Comparison of ENCODE assay signal across 1 mouse cellular context in the genomic region with DNA sequence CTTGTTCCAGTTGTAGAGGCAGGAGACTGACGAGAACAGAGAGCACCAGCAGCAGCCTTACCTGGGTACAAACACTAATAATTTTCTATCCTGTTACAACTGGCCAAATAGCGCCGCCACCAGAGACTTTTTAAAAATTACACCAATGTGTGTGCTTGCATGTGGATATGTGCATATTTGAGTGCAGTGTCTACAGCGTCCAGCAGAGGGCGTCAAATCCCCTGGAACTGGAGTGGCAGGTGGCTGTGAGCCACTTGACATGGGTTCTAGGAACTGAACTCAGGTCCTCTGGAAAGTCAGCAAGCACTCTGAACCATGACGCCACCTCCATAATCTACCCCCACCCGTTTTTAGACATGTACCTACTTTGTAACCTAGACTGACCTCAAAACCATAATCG.
TF ChIP-seq lines count a peak whose summit lies in the region.

No protein-coding gene starts in this region.

TF ChIP-seq in ES-E14, 5 proteins besides CTCF, POLR2A, EP300 and RAD21:
- TF ChIP-seq ZNF384 (IDR thresholded peaks at IDR 0.05; ENCODE audit: low read depth, low read length) (no peak), MAFK (IDR thresholded peaks at IDR 0.05; ENCODE audit: insufficient read depth, low read depth, low read length) (no peak)
